Mouse (Mus musculus) B cell, adult 2 months (primary cell): ENCODE data around the gene Gpc6.

Experiments used
- DNase-seq, 2 experiments: peaks; one replicate each; pipeline ENCODE4 v3.0.0; 2022

Gpc6 gene

DNA sequence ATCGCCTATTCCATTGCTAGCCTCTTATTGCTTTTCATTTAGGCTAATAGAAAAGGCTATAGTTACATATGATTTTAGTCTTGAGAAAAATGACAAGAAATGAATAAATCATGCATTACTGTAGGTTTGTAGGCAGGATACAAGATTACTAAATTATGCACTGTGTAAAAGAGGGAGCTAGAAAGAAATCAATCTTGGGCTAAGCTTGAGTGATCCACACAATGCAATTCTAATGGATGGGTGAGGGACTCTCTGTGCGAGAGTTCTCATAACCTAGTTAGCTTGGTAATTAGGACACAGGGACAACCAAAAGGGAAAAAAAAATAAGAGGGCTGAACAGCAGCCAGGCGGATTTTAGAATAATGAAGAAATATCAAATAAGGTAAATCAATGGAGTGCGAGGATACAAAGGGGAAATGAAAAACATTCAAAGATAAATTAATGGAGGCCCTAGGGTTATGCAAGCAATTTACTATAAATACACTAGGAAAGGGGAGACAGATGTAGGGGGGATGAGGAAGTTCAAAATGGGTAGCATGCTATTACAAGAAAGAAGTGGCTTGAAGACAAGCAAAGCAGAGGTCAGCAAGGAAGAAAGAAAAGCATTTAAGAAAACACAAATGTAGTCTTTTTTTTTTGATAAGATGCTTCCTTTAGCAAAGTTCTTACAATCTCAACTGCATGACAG is 835.9 kb downstream of the Gpc6 start:
- DNase-seq = no peak

DNA sequence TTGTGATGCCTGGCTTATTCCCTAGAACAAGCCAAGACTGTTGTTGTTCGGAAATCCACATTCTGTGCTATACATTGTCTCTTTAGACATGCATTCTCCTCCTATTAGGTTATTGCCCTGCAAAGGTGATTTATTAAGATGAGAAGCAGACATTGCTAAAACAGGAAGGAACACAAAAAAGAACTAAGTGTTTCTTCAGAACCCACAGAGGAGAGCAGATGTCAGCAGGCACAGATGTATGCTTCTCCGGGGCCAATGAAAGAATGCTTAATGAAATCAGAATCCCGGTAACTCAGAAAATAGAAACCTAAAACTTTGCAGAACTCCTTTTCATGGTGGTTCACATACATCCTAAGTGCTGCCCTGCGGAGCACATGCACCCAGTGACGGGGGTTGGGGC is 837.8 kb downstream of the Gpc6 start:
- no peak for DNase-seq

DNA sequence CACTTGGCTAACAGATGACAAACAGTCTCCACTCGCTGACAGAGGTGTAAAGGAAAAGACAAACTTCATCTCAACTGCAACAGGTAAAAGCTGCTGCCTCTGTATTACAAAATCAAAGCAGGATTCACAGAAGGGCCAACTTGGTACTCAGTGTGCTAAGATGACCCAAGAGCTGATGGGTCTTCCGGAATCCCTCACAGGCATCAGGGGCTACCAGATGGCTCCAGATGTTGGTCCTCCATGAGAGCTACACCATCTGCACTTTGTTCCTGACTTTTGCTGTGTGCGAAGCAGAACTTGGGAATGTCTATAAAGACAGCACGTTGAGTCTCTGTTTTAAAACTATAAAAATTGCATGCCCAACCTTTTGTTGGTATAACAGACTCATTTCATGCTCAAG is 842.7 kb downstream of the Gpc6 start:
- DNase-seq = no peak

DNA sequence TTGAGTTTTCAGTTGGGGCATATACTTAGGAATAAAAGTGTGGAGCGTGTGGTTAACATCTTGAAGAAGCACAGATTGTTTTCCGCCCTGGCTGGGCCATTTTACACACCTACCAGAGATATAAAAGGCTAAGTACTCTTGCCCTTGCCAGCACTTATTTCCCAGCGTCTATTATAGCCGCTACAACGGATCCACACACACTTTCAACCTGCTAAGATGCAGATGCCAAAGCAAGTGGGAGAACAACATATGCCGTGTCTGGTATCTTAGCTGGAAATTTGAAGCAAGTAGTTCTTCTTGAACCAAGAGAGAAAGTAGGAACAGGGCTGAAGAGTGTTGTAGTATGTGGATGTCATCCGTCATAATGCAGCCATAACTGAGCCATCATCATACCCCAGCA is 843.6 kb downstream of the Gpc6 start:
- DNase-seq = no peak

DNA sequence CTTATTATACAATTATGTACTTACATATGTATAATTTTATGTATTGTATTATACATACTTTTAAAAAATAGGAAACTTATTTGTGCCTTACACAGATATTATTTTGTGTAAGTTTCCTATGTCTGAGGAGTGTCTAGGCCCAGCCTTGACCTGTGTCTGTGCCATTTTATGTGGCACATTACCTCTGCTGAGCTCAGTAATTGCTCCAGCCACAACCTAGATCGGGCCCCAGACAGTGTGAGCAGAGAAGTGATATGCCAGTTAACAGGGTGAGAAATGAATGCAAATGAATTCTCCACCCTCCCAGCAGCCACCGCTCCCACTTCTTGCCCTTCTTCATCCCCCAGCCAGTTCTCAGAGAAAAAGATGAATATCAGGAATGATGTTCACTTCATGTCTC is 848.3 kb downstream of the Gpc6 start:
- no peak for DNase-seq

DNA sequence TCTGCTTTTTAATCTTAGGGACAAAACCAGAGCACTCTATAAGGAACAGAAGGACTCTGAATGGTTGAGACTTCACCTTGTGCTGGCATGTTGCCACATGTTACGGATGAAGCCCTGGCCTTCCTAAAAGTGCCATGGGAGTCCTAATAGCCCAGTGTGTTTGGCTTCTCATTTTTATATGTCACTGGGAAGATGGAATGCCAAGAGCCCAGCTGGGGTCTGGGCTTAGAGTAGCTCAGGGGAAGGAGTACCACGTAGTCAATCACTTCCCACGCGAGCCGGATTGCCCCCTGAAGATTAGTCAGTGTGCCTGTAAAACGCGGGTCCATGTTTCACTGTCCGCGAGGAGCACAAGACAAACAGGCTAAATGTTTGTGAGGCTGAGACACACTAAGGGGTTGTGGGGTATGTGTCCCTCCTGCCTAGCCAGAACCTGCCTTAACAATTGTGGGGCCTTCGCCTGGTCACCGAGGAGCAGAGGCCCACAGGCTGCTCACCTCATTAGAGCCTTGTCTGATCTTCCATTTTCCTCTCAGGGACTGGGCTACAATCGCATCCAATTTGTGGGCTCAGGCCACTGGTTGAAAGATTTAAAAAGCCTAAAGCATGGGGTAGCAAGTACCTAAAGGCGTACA is 852.9 kb downstream of the Gpc6 start:
- no peak for DNase-seq

DNA sequence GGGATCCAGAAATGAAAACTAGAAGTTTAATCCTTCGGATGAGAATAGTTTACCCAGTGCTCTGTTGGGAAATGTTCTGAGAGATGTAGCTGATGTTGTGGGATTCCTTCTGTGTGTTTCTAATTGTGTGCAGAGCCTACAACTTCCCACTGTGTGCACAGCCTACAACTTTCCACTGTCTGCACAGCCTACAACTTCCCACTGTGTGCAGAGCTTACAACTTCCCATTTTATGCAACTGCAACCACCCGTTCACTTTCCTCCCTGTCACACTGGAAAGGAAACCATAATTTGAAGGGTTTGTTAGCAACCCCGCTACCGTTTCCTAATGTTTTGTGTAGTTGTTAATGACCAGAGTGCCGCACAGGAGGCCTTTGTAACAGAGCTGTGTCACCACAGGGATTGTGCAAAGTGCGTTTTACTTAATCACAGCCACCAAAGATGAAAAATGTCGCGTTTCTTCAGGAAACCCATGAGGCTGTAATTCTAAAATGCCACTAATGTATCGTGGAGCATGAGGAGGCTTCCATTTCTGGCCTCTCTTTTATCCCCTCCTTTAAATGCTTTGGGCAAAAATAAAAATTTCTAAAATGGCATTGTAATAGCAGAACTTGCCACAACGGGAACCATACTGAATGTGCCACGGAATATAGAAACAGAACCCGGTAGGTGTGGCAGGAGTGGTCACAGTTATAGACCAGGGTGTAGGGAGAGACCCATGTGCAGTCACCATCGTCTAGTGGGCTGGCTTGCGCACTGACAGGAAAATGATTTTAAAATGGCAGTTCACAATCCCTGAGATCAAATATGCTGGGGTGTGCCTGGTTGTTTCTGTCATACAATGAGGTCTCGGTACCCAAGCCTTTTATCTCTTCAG is 853.7 kb downstream of the Gpc6 start:
- DNase-seq = no peak

DNA sequence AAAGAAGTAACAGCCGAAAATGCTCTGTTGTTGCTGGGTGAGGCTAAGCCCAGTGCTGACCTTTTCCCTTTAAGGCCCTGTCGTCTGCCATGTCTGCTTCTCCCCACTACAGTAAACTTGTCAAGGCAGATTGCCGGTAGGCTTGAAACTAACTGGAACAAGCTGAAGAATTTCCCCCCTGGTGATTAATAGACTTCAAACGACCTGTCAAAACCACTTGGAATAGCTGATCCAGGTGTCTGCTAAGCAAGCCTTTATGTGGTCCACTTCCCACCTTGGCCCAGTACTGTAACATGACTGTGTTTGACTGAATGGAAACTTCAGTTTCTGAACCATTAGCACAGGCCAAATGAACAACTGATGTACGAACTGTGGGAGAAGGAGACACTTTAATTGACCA is 856.6 kb downstream of the Gpc6 start:
- no peak for DNase-seq

DNA sequence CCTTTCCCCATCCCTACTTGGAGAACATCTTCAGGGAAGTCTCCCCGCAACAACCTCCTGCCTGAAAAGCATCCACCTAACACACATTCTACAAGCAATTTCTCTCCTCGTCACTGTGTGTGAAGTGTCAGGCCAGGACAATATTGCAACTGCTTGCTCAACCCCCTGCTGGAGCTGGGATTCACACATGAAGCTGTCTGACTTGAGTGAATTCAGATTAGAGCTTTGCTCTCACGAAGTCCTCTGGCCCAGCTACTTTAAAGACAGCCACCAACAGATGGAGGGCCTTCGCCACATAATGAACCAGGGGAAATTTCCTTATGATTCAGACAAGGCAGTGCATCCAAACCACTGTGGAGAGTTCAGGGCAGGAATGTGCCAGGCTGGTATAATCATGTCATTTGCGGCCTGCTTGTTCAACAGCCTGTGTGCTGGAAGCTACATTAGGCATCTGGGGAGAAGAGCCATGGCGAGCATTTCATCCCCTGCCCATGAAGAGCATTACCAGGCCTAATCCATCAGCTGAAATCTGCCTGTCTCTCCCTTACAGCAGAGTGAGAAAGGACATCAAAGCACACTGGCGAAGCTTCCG is 858.7 kb downstream of the Gpc6 start:
- no peak for DNase-seq

DNA sequence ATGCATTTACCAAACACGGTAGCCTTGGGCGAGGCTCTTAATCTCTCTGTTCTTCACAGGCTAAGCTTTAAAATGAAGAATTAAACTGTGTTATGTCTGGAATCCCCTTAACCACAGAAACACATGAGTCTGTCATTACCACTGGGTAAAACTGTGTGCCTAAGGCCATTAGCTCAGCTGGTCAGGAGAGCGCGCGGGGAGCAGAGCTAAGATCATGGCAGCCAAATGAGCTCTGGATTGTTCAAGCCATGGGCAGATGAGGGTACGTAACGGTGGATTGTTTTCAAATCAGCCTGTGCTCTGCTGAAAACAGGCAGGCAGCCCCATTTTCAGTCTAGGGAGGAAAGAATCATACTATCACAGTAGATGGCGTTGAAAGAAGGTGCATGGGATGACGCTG is 859.8 kb downstream of the Gpc6 start:
- no peak for DNase-seq

DNA sequence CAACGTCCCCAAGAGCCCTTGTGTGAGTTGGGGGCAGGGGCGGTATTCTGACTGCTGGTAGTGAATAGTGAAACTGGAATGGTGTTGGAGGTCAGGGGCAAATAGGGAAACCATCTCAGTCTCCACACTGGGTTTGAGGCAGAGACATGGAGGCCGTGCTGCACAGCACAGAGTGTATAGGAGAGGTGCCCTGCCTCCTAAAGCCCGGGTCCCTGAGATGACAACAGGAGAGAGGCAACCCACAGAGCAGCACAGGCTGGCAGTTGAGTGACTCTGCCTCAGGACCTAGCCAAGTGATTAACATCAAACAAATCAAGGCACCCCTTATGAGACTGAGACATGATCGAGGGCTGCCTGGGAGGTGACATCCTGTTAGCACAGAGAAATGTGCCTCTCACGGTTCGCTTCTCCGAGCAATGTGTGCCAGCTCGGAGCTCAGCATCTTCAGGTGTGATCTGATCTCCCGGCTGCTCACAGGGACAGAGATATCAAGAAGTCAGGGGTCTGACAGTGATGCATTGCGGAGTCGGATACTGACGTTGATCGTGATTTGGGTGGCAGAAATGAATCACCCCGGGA is 860.5 kb downstream of the Gpc6 start:
- DNase-seq = no peak

DNA sequence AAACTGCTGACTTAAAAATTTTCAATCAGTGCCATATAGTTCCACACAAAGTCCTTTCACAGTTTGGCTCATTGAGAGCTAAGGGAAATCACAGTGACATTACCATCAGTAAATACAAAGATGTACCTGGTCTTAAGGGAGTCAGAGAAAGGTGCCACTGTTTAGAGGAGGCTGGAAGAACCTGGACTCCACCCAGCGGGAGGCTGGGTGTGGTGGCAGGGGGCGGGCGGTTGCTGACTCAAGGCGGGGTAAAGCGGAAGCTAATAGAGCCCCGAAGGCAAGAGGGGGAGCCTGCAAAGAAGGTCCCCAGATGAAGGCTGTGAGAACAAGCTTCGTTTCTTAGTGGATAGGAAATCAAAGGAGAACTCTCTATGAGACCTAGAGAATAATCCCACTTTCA is 861.5 kb downstream of the Gpc6 start:
- no peak for DNase-seq

DNA sequence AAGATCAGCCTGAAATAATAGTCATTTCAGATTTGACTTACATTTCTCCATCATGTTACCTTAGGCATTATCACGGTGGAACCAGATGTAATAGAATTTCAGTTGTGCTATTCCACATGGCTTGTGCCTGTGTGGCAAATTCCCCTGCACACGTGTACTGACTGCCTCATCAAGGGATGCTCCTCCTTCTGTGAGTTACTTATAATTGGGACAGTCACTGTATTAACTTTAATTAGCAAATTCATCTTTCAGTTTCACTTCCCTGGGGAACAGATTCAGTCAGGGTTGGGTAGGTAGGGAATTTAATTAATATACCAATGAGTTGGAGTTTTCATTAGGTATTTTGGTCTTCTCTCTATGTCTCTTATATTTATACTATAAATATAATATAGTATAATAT is 869.8 kb downstream of the Gpc6 start:
- DNase-seq = no peak

DNA sequence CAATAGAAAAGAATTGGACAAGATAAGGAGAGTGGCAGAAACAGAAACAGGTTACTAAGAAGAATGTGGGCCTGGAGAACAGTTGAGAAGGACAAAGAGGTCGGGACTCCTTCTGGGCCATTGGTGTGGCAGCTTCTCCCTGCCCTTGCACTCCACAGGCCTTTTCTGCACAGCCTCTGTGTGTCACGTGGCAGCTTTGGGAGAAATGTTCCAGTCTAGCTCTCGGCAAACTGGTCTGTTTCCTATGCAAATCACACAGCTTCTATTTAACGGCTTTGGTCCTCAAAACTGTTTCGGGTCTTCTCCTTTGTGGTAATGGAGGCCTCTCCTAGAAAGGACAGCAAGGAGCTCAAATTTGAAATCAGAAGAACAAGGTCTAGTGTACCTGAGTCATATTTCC is 871.5 kb downstream of the Gpc6 start:
- no peak for DNase-seq

DNA sequence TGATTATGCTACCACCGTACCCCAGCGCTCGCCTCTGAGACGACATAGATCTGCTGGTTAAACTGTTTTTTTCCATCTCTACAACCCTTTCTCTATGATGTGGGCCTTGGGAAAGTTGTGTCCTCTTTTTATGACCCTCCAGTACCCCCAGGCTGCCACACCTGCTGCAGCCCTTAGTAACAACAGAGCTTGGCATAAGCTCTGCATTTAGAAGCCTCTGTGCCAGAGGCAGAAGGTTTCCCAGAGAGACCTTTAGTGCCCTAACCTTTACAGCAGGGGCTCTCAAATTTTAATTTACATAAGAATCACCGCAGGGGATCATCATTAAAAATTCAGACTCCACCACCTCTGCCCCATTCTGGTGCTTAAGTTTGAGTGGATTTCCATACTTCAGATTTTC is 875.3 kb downstream of the Gpc6 start:
- DNase-seq = no peak

DNA sequence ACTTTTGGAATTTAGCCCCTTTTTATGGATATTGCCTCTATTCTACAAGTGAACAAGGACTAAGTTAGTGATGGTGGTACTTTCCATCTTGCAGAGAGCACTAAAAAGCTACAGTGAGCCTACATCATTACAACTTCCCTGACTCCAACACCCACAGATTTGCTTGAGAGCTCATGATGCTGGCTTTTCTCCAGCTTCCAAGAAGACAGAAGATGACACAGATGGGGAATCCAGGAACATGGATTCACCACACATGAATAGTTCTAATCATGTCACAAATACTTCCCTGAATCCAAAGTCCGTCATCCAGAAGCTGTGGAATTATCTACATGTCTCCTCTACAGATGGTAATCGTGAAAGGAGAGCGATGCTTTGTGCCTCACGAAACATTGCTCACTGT is 882.7 kb downstream of the Gpc6 start:
- DNase-seq = no peak

DNA sequence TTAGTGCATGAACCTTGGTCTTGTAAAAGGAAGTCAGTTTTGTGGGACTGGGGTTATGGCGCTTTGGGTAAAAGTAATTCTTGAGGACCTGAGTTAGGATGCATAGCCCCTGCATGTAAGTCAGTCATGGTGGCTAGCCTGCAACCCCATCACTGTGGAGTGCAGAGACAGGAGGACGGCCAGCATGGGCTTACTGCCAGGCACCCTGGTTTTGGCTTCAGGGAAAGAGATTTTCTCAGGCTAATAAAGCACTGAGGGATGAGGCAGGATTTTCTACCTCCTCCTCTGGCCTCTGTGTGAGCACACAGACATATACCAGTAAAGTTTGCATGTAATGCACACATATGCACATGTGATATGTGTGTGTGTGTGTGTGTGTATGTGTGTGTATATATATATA is 883.2 kb downstream of the Gpc6 start:
- DNase-seq = no peak

DNA sequence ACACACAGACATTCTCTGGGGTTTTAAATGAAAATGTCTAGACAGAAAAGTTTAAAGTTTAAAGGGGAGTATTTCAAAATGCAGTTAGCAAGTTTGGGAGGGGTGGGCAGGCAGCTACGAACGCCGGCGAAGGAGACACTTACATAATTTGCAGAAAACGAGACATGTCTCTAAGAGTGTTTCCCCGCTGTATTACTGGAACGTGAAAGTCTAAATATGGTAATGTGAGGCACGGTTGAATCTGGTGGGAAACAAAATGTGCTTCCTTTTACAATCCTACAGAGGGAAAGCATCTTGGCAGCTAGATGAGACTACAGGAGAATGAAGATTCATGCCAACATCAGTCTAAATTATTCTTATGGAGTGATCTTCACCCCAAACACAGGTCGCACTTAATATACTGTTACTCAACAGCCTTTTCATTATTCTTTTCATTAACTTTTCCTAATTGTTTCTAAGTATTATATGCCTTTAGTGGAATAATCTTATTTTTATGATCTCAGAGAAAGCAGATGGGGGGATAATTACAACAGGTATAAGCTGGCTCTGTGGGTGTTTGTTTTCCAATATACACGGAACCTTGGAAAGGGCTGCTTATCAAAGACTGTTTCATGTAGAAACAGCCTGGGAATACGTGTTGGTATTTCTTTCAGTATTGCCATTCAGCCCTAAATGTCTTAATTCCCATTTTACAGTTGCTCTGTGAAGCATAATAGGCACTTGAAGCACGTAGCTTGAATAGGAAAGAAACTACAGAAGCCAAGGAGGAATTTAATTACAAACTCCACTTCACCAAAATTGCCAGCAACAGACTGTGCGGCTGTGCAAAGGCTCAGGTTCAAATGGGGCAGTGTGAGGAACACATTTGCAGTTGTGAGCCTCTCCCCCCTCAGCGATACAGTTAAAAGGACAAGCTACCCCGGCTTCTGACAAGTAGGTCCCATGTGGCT is 885.5 kb downstream of the Gpc6 start:
- DNase-seq = no peak

DNA sequence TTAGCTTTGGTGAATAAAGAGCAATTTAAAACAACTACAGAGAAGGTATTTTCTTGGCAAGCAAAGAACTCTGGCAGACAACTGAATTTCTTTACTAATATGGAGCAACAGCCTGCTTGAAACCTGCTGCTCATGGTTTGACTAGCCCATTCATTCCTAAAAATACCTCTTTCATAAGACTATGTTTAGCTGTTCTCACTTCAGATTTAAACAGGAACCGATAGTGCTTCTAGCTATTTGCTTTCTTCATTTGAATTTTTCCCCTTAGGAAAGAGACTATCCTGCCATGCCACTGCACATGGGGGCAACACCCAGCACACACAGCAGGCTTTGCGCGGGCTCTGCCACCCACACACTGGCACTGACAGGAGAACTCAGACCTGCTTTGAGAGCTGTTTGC is 888.4 kb downstream of the Gpc6 start:
- DNase-seq = no peak

DNA sequence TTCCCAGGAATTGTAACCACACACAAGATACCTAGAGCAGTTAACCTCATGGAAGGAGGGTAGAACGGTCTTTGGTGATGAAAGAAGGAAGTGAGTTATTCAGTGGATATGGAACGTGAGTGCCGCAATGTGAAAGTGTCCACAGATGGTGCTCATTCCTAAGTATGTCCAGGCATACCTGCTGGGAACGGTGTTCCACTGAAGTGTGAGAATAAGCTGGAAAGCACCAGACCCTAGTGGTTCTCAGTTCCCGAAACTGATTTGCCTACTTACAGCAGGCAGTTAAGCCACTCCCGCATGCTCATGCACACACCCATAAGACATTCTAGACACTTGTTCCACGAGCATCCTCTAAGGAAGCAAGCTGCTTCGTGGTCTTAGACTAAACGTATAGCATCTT is 890.9 kb downstream of the Gpc6 start:
- no peak for DNase-seq

DNA sequence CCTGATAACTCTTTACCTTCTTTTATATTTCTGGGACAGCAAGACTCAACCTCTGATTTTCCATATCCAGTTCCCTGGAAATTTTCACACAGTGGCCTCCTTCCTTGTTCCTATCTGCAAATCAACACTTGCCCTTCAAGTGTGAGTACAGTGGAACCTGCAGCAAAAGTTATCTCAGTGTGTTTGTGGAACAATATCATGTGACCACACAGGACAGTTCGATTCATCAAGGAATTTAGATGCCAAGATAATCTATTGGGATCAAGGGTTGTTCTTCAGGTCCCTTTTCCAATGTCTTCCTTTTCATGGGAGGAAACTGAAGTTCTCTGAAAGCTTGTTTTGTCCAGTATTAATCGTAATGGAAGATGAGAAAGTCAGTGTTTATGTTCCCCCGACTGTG is 891.6 kb downstream of the Gpc6 start:
- DNase-seq = no peak

DNA sequence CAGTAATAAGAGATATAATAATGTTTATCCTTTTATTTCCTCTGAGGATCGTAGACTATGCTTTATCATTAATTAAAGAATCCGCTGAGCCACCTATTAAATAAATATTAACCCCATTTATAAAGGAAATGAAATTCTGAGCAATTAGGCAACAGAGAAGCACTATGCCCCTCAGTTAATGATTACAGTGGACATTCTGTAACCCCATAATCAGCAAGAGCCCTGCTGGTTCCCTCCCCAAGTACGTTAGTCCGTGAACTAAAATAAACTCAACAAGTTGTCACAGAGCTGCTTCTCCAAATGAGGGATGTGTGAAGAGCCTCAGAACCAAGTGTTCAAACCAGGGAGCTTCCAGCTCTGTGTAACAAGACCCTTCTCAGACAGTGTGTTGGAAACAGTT is 892.1 kb downstream of the Gpc6 start:
- no peak for DNase-seq
